Mouse (Mus musculus): ENCODE data around the gene Med29. TPM values are rescaled to one million over a fixed set of nuclear protein-coding genes. Genes with fewer than 3 reads are reported as not detected.
"Not testable (repeated sequence)": the region's sequence is repeated elsewhere in the genome, so short reads cannot be mapped to it uniquely, and the experiment has no call there.

Gene Med29
- polyA plus RNA-seq, 1 experiment from 2014 or later, result 50.5 TPM

- no peaks in the 10 kb centered on the region for H3K4me1 ChIP-seq (ENCODE audit: control insufficient read depth, insufficient read depth, low read length)
- DNase-seq (ENCODE audit: low spot score, missing footprints) (no peak), ATAC-seq (ENCODE audit: low FRiP score) (no peak)
- WGBS, result 95% methylated on average over 3 of the region's 3 CpGs
- no peak overlapping the region for H3K9ac ChIP-seq (ENCODE audit: low read length)
- H3K9me3 ChIP-seq (ENCODE audit: control insufficient read depth, low read length), result no peaks in the 10 kb centered on the region
- H3K27ac ChIP-seq (ENCODE audit: low read depth, low read length), result no peak overlapping the region
- H3K36me3 ChIP-seq (ENCODE audit: control insufficient read depth, insufficient read depth, low read length), result peaks cover 56% of the 10 kb centered on the region
- H3K4me3 ChIP-seq (ENCODE audit: low read depth, low read length), result no peak overlapping the region
- no peak overlapping the region for H3K4me2 ChIP-seq
- no peaks in the 10 kb centered on the region for H3K27me3 ChIP-seq (ENCODE audit: control insufficient read depth, insufficient read depth, low read length)
Measured at GRCm38 (mm10) chr7:28401942-28402341, 9.4 kb upstream of the Med29 start.

- WGBS, result 91% methylated on average over 1 of the region's 1 CpGs
- Histone ChIP-seq H3K9me3 (ENCODE audit: control insufficient read depth, low read length) (no peaks in the 10 kb centered on the region), H3K4me2 (no peak overlapping the region), H3K4me1 (ENCODE audit: control insufficient read depth, insufficient read depth, low read length) (no peaks in the 10 kb centered on the region), H3K4me3 (ENCODE audit: low read depth, low read length) (no peak overlapping the region), H3K9ac (ENCODE audit: low read length) (no peak overlapping the region), H3K36me3 (ENCODE audit: control insufficient read depth, insufficient read depth, low read length) (peaks cover 53% of the 10 kb centered on the region), H3K27me3 (ENCODE audit: control insufficient read depth, insufficient read depth, low read length) (no peaks in the 10 kb centered on the region), H3K27ac (ENCODE audit: low read depth, low read length) (no peak overlapping the region)
- DNase-seq (ENCODE audit: low spot score, missing footprints), result no peak
- no peak for ATAC-seq (ENCODE audit: low FRiP score)
Measured at GRCm38 (mm10) chr7:28401030-28401429, 8.5 kb upstream of the Med29 start.

GRCm38 (mm10) chr7:28398696-28399340 lies 6.3 kb upstream of the Med29 start:
- no peak overlapping the region for H3K4me3 ChIP-seq (ENCODE audit: low read depth, low read length)
- peaks cover under 1% of the 10 kb centered on the region; the same call in 1 of the 2 replicates for H3K4me1 ChIP-seq (ENCODE audit: control insufficient read depth, insufficient read depth, low read length)
- H3K27ac ChIP-seq (ENCODE audit: low read depth, low read length), result no peak overlapping the region
- ATAC-seq (ENCODE audit: low FRiP score) (no peak), DNase-seq (ENCODE audit: low spot score, missing footprints) (no peak)
- WGBS, result 93% methylated on average over 10 of the region's 10 CpGs
- no peaks in the 10 kb centered on the region for H3K9me3 ChIP-seq (ENCODE audit: control insufficient read depth, low read length)
- no peak overlapping the region for H3K4me2 ChIP-seq
- H3K27me3 ChIP-seq (ENCODE audit: control insufficient read depth, insufficient read depth, low read length), result no peaks in the 10 kb centered on the region
- H3K36me3 ChIP-seq (ENCODE audit: control insufficient read depth, insufficient read depth, low read length), result peaks cover 44% of the 10 kb centered on the region
- H3K9ac ChIP-seq (ENCODE audit: low read length), result no peak overlapping the region

- Histone ChIP-seq H3K9ac (ENCODE audit: low read length) (no peak overlapping the region), H3K4me1 (ENCODE audit: control insufficient read depth, insufficient read depth, low read length) (peaks cover 6% of the 10 kb centered on the region), H3K9me3 (ENCODE audit: control insufficient read depth, low read length) (no peaks in the 10 kb centered on the region), H3K27ac (ENCODE audit: low read depth, low read length) (no peak overlapping the region), H3K4me3 (ENCODE audit: low read depth, low read length) (no peak overlapping the region), H3K27me3 (ENCODE audit: control insufficient read depth, insufficient read depth, low read length) (no peaks in the 10 kb centered on the region), H3K4me2 (no peak overlapping the region), H3K36me3 (ENCODE audit: control insufficient read depth, insufficient read depth, low read length) (peaks cover 37% of the 10 kb centered on the region)
- ATAC-seq (ENCODE audit: low FRiP score) (no peak), DNase-seq (ENCODE audit: low spot score, missing footprints) (peak; percentile 88)
- WGBS, result 69% methylated on average over 3 of the region's 3 CpGs
Measured at GRCm38 (mm10) chr7:28398000-28398399, 5.5 kb upstream of the Med29 start.

- ATAC-seq (ENCODE audit: low FRiP score), result no peak
- H3K9ac ChIP-seq (ENCODE audit: low read length), result no peak overlapping the region
- no peak for DNase-seq (ENCODE audit: low spot score, missing footprints)
- H3K36me3 ChIP-seq (ENCODE audit: control insufficient read depth, insufficient read depth, low read length), result peaks cover 26% of the 10 kb centered on the region
- no peaks in the 10 kb centered on the region for H3K27me3 ChIP-seq (ENCODE audit: control insufficient read depth, insufficient read depth, low read length)
- no peak overlapping the region for H3K4me2 ChIP-seq
- no peak overlapping the region for H3K4me3 ChIP-seq (ENCODE audit: low read depth, low read length)
- H3K9me3 ChIP-seq (ENCODE audit: control insufficient read depth, low read length), result no peaks in the 10 kb centered on the region
- H3K4me1 ChIP-seq (ENCODE audit: control insufficient read depth, insufficient read depth, low read length), result peaks cover 12% of the 10 kb centered on the region
- no peak overlapping the region for H3K27ac ChIP-seq (ENCODE audit: low read depth, low read length)
- WGBS, result 91% methylated on average over 4 of the region's 4 CpGs
Measured at GRCm38 (mm10) chr7:28395425-28395824, 2.9 kb upstream of the Med29 start.

- peak overlapping the region; percentile 87 for H3K9ac ChIP-seq (ENCODE audit: low read length)
- H3K27ac ChIP-seq (ENCODE audit: low read depth, low read length), result peak overlapping the region; percentile 10; the same call in 1 of the 2 replicates
- peak overlapping the region; percentile 67 for H3K4me3 ChIP-seq (ENCODE audit: low read depth, low read length)
- H3K4me1 ChIP-seq (ENCODE audit: control insufficient read depth, insufficient read depth, low read length), result peaks cover 12% of the 10 kb centered on the region
- H3K27me3 ChIP-seq (ENCODE audit: control insufficient read depth, insufficient read depth, low read length), result no peaks in the 10 kb centered on the region
- peak overlapping the region; percentile 93 for H3K4me2 ChIP-seq
- ATAC-seq (ENCODE audit: low FRiP score) (peak; percentile 11; the same call in 1 of the 2 replicates), DNase-seq (ENCODE audit: low spot score, missing footprints) (no peak)
- WGBS, result 9% methylated on average over 22 of the region's 22 CpGs
- no peaks in the 10 kb centered on the region for H3K9me3 ChIP-seq (ENCODE audit: control insufficient read depth, low read length)
- H3K36me3 ChIP-seq (ENCODE audit: control insufficient read depth, insufficient read depth, low read length), result peaks cover 17% of the 10 kb centered on the region
Measured at GRCm38 (mm10) chr7:28393272-28393951, 904 bp upstream of the Med29 start.

GRCm38 (mm10) chr7:28390331-28390730 lies 2.2 kb downstream of the Med29 start:
- H3K4me2 ChIP-seq, result no peak overlapping the region
- H3K4me3 ChIP-seq (ENCODE audit: low read depth, low read length), result no peak overlapping the region
- no peak overlapping the region for H3K9ac ChIP-seq (ENCODE audit: low read length)
- no peak overlapping the region for H3K27ac ChIP-seq (ENCODE audit: low read depth, low read length)
- WGBS, result 96% methylated on average over 3 of the region's 3 CpGs
- no peaks in the 10 kb centered on the region for H3K27me3 ChIP-seq (ENCODE audit: control insufficient read depth, insufficient read depth, low read length)
- peaks cover 3% of the 10 kb centered on the region; the same call in 1 of the 2 replicates for H3K36me3 ChIP-seq (ENCODE audit: control insufficient read depth, insufficient read depth, low read length)
- H3K9me3 ChIP-seq (ENCODE audit: control insufficient read depth, low read length), result no peaks in the 10 kb centered on the region
- ATAC-seq (ENCODE audit: low FRiP score) (no peak), DNase-seq (ENCODE audit: low spot score, missing footprints) (no peak)
- peaks cover 12% of the 10 kb centered on the region for H3K4me1 ChIP-seq (ENCODE audit: control insufficient read depth, insufficient read depth, low read length)

- 83% methylated on average over 7 of the region's 7 CpGs for WGBS
- H3K36me3 ChIP-seq (ENCODE audit: control insufficient read depth, insufficient read depth, low read length); H3K4me3 ChIP-seq (ENCODE audit: low read depth, low read length); H3K27me3 ChIP-seq (ENCODE audit: control insufficient read depth, insufficient read depth, low read length); H3K4me2 ChIP-seq; DNase-seq (ENCODE audit: low spot score, missing footprints); H3K27ac ChIP-seq (ENCODE audit: low read depth, low read length); H3K9me3 ChIP-seq (ENCODE audit: control insufficient read depth, low read length); H3K9ac ChIP-seq (ENCODE audit: low read length); ATAC-seq (ENCODE audit: low FRiP score); H3K4me1 ChIP-seq (ENCODE audit: control insufficient read depth, insufficient read depth, low read length): not testable (repeated sequence)
Measured at GRCm38 (mm10) chr7:28387384-28387783, 5.1 kb downstream of the Med29 start.

GRCm38 (mm10) chr7:28386877-28387276 lies 5.6 kb downstream of the Med29 start:
- not testable (repeated sequence) for H3K27me3 ChIP-seq (ENCODE audit: control insufficient read depth, insufficient read depth, low read length); H3K9me3 ChIP-seq (ENCODE audit: control insufficient read depth, low read length); H3K9ac ChIP-seq (ENCODE audit: low read length); H3K4me2 ChIP-seq; H3K4me3 ChIP-seq (ENCODE audit: low read depth, low read length); DNase-seq (ENCODE audit: low spot score, missing footprints); H3K27ac ChIP-seq (ENCODE audit: low read depth, low read length); H3K36me3 ChIP-seq (ENCODE audit: control insufficient read depth, insufficient read depth, low read length); ATAC-seq (ENCODE audit: low FRiP score)
- H3K4me1 ChIP-seq (ENCODE audit: control insufficient read depth, insufficient read depth, low read length), result peaks cover 10% of the 10 kb centered on the region
- WGBS, result 87% methylated on average over 6 of the region's 6 CpGs

Data from midbrain, embryonic 11.5 days (tissue).